Mouse (Mus musculus): ENCODE measurements at regions not wholly inside any gene's neighbourhood (a gene's known extent, or its start where the extent isn't known, plus 50 kb on each side); places are given as distances from the start of the nearest gene placed in this dataset.
"Not testable (repeated sequence)": the region's sequence is repeated elsewhere in the genome, so short reads cannot be mapped to it uniquely, and the experiment has no call there.

GRCm38 (mm10) chr10:96253671-96254070 is 117.3 kb downstream of the Gm5426 start:
- DNase-seq: no peak

GRCm38 (mm10) chr10:96254250-96254862 is 118.0 kb downstream of the Gm5426 start:
- DNase-seq: no peak

GRCm38 (mm10) chr10:96257935-96258334 is 121.5 kb downstream of the Gm5426 start:
- DNase-seq: peak in 1 of 2 experiments; percentile 62

- no peak for DNase-seq
These were observed 122.8 kb downstream of the Gm5426 start for GRCm38 (mm10) chr10:96259242-96259641.

- no peak for DNase-seq
These were observed 123.2 kb downstream of the Gm5426 start for GRCm38 (mm10) chr10:96259648-96260047.

GRCm38 (mm10) chr10:96263544-96263943 is 127.1 kb downstream of the Gm5426 start:
- peak; percentile 42 to 47 for DNase-seq

GRCm38 (mm10) chr10:96264433-96264832 is 128.0 kb downstream of the Gm5426 start:
- DNase-seq: no peak

GRCm38 (mm10) chr10:96264866-96265265 is 128.5 kb downstream of the Gm5426 start:
- no peak for DNase-seq

GRCm38 (mm10) chr10:96266100-96266735 is 129.8 kb downstream of the Gm5426 start:
- DNase-seq: no peak

GRCm38 (mm10) chr10:96267603-96268002 is 131.2 kb downstream of the Gm5426 start:
- no peak for DNase-seq

GRCm38 (mm10) chr10:96273607-96274365 is 137.4 kb downstream of the Gm5426 start:
- peak in 1 of 2 experiments; percentile 71 for DNase-seq

- peak in 1 of 2 experiments; percentile 29 for DNase-seq
These were observed 143.7 kb downstream of the Gm5426 start for GRCm38 (mm10) chr10:96280149-96280548.

- DNase-seq: no peak
These were observed 149.1 kb downstream of the Gm5426 start for GRCm38 (mm10) chr10:96285407-96286093.

GRCm38 (mm10) chr10:96286094-96286485 is 149.7 kb downstream of the Gm5426 start:
- peak in 1 of 2 experiments; percentile 37 for DNase-seq

- DNase-seq: not testable (repeated sequence)
These were observed 152.6 kb downstream of the Gm5426 start for GRCm38 (mm10) chr10:96289005-96289404.

GRCm38 (mm10) chr10:96293622-96294021 is 157.2 kb downstream of the Gm5426 start:
- DNase-seq: no peak

GRCm38 (mm10) chr10:96294666-96295065 is 158.3 kb downstream of the Gm5426 start:
- DNase-seq: peak; percentile 56 to 82

GRCm38 (mm10) chr10:96297658-96298057 is 161.3 kb downstream of the Gm5426 start:
- no peak for DNase-seq

GRCm38 (mm10) chr10:96298566-96298965 is 162.2 kb downstream of the Gm5426 start:
- DNase-seq: no peak

- no peak for DNase-seq
These were observed 169.3 kb downstream of the Gm5426 start for GRCm38 (mm10) chr10:96305701-96306100.

GRCm38 (mm10) chr10:96308713-96309445 is 172.5 kb downstream of the Gm5426 start:
- peak; percentile 26 to 54 for DNase-seq

- DNase-seq: no peak
These were observed 173.4 kb downstream of the Gm5426 start for GRCm38 (mm10) chr10:96309766-96310165.

All from heart, adult 18-20 months (tissue).